Mouse (Mus musculus): ENCODE data around the gene Dhx35. TPM values are rescaled to one million over a fixed set of nuclear protein-coding genes. Genes with fewer than 3 reads are reported as not detected.
A peak's percentile ranks its signal among the peaks of the same experiment; 100 is the strongest.

Dhx35 gene
- polyA plus RNA-seq, 1 experiment: 16.8 TPM

DNA sequence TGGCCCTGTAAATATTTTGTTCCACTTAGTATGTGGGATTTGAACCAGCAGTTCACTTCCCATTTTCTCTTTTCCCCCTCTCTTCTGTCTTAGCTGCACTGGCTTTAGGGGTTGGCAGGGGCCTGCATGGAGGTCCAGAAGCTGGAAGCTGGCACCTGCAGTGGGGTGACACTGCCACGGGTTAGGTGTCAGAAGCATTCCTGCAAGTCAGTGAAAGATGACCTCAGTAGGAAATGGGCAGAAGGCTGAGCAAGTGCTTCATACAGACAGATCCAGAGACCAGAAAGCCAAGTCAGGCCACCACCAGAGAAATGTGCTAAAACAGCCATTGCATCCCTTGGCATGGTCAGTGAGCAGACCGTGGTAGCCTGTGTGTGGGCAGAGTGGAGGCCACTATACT is 66.5 kb downstream of the Dhx35 start:
- no peak overlapping the region for H3K4me3 ChIP-seq (replicated peaks; ENCODE audit: extremely low read depth, low read depth, low read length)
- DNase-seq: no peak
- no peaks in the 10 kb centered on the region for H3K4me1 ChIP-seq (ENCODE audit: control insufficient read depth, insufficient read depth, low read length)
- 78% methylated on average over 2 of the region's 2 CpGs for WGBS
- TF ChIP-seq CTCF (IDR thresholded peaks at IDR 0.05; ENCODE audit: insufficient read depth, low read length): no peak
- TF ChIP-seq POLR2A (IDR thresholded peaks at IDR 0.05; ENCODE audit: borderline replicate concordance, extremely low read depth, low read depth, low read length): no peak

DNA sequence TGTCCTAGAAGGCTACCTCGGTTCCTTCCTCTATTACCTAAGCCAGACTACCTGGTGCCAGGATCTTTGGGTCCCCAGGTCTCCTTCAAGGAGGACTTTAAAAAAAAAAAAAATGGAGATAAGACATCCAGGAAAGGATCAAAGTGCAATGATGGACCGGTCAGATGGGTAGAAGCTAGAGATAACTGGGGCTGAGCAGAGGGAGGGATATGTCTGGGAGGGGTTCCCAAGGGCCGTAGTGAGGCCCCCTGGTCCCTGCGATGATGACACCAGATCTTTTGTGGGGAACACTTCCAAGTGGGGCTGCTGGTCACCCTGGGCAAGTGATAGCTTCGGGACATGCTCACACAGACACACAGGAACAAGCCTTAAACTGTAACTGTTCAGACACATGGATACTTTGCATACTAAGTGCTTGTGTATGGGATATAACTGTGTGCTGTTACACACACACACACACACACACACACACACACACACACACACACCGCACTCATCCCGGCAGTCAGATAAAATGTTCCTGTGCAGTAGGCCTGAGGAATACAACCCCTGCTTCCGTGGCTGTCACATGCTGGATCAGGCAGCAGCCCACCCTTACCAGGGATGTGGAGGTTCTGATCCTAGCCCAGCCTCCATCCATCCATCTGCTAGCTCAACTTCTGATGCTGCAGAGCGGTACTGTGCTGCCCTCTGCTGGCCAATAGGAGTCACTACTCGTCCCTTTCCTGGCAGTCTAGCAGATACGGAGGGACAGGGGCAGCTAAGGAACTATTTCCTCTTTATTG is 68.9 kb downstream of the Dhx35 start:
- no peaks in the 10 kb centered on the region for H3K4me1 ChIP-seq (ENCODE audit: control insufficient read depth, insufficient read depth, low read length)
- WGBS: 48% methylated on average over 11 of the region's 11 CpGs
- no peak overlapping the region for H3K4me3 ChIP-seq (replicated peaks; ENCODE audit: extremely low read depth, low read depth, low read length)
- peak; percentile 42 for DNase-seq
- TF ChIP-seq CTCF (IDR thresholded peaks at IDR 0.05; ENCODE audit: insufficient read depth, low read length) (peak; percentile 96), POLR2A (IDR thresholded peaks at IDR 0.05; ENCODE audit: borderline replicate concordance, extremely low read depth, low read depth, low read length) (no peak)

DNA sequence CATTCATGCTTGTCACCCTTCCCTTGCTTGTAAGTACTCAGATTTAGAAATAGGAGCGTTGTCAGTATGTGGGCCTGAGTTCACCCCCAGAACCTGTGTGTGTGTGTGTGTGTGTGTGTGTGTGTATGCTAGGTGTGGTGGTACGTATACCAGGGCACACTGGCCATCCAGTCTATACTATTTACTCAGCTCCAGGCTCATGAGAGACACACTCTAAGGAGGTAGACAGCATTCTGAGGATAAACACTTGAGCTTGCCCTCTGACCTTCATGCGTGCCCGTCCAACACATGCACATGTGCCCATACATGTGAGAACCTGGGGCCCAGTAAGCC is 69.5 kb downstream of the Dhx35 start:
- no peak for DNase-seq
- 84% methylated on average over 4 of the region's 4 CpGs for WGBS
- H3K4me3 ChIP-seq (replicated peaks; ENCODE audit: extremely low read depth, low read depth, low read length): no peak overlapping the region

DNA sequence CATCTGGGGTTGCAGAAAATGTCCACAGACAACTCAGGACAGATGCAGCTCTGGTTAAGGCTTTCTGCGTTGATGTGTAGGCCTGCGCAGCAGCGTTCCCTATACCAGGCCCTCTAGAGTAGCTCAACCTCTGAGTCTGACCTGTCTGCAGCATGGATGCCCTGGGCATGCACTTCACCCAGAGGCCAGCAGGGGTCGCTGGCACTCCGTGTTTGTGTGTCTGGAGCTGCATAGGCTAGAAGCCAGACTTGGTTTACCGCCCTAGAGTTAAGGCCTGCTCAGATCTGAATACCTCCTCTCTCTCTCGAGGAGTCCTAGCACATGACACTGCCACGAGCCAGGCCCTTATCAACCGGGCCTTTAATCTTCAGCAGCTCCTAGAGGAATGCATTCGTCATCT is 70.8 kb downstream of the Dhx35 start:
- peak; percentile 70 for DNase-seq
- TF ChIP-seq CTCF (IDR thresholded peaks at IDR 0.05; ENCODE audit: insufficient read depth, low read length) (peak; percentile 92), POLR2A (IDR thresholded peaks at IDR 0.05; ENCODE audit: borderline replicate concordance, extremely low read depth, low read depth, low read length) (no peak)

More for the DNA sequence above, 69.5 kb downstream of the Dhx35 start:
- H3K4me1 ChIP-seq (ENCODE audit: control insufficient read depth, insufficient read depth, low read length): no peaks in the 10 kb centered on the region
- TF ChIP-seq POLR2A (IDR thresholded peaks at IDR 0.05; ENCODE audit: borderline replicate concordance, extremely low read depth, low read depth, low read length) (no peak), CTCF (IDR thresholded peaks at IDR 0.05; ENCODE audit: insufficient read depth, low read length) (no peak)

DNA sequence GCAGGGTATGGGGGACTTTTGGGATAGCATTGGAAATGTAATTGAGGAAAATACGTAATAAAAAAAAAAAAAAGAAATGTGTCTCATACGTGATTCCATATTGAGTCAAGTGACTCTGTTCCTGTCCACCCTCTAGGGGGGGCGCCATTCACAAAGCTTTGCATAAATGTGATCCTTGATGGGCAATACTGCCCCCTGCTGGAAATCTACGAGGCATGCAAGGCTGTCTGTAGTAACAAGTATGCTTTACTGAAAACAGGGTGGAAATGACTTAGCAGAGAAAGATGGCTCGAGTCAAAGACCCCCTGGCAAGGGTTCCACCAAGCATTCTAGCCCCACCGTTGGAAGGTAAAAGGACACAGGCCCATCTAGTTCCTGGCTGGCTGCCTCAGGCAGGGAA is 92.0 kb downstream of the Dhx35 start:
- TF ChIP-seq POLR2A (IDR thresholded peaks at IDR 0.05; ENCODE audit: borderline replicate concordance, extremely low read depth, low read depth, low read length) (no peak), CTCF (IDR thresholded peaks at IDR 0.05; ENCODE audit: insufficient read depth, low read length) (peak; percentile 28; the same call in 1 of the 2 replicates)

More for the DNA sequence above, 70.8 kb downstream of the Dhx35 start:
- H3K4me3 ChIP-seq (replicated peaks; ENCODE audit: extremely low read depth, low read depth, low read length): no peak overlapping the region
- H3K4me1 ChIP-seq (ENCODE audit: control insufficient read depth, insufficient read depth, low read length): no peaks in the 10 kb centered on the region
- 22% methylated on average over 10 of the region's 10 CpGs for WGBS

DNA sequence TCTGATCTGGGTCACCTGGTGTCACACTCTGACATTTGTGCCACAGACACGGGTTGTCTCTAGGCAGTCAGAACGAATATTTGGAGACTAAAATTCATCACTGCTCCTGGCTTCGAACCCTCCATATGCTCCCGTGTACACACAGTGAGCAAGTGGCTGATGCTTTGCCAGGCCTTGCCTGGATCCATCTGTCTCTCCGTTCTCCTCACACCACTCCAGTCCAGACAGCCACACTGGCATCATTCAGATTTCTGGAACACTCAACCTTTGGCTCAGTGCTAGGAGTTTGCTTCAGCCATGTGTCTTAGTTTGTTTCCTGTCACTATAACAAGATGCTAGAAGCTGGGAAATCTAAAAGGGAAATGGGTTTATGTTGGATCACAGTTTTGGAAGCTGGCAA is 93.9 kb downstream of the Dhx35 start:
- peaks cover 5% of the 10 kb centered on the region; the same call in 1 of the 2 replicates for H3K4me1 ChIP-seq (ENCODE audit: control insufficient read depth, insufficient read depth, low read length)
- TF ChIP-seq POLR2A (IDR thresholded peaks at IDR 0.05; ENCODE audit: borderline replicate concordance, extremely low read depth, low read depth, low read length) (no peak), CTCF (IDR thresholded peaks at IDR 0.05; ENCODE audit: insufficient read depth, low read length) (no peak)
- no peak overlapping the region for H3K4me3 ChIP-seq (replicated peaks; ENCODE audit: extremely low read depth, low read depth, low read length)
- DNase-seq: no peak
- WGBS: 75% methylated on average over 5 of the region's 5 CpGs

More for the DNA sequence above, 92.0 kb downstream of the Dhx35 start:
- no peaks in the 10 kb centered on the region for H3K4me1 ChIP-seq (ENCODE audit: control insufficient read depth, insufficient read depth, low read length)
- no peak overlapping the region for H3K4me3 ChIP-seq (replicated peaks; ENCODE audit: extremely low read depth, low read depth, low read length)
- 51% methylated on average over 6 of the region's 6 CpGs for WGBS
- no peak for DNase-seq

DNA sequence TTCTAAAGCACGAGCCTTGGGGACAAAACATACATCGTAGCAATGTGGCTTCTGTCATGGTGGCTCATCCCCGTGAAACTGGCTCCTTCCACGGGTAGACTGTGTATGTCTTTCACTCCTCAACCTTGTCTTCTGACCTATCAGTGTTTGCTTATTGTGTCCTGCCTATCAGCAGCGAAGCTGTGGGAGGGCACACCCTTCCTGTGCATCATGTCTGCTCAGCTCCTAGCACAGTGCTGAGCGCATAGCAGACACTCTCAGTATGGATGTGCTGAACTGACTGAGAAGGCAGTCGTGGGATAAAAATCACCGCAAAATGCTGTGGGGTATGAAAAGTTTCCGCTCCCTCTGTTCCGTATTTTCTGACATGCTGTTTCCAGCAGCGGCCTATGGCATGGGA is 94.6 kb downstream of the Dhx35 start:
- peaks cover 5% of the 10 kb centered on the region; the same call in 1 of the 2 replicates for H3K4me1 ChIP-seq (ENCODE audit: control insufficient read depth, insufficient read depth, low read length)
- DNase-seq: no peak
- TF ChIP-seq CTCF (IDR thresholded peaks at IDR 0.05; ENCODE audit: insufficient read depth, low read length) (no peak), POLR2A (IDR thresholded peaks at IDR 0.05; ENCODE audit: borderline replicate concordance, extremely low read depth, low read depth, low read length) (no peak)
- 46% methylated on average over 11 of the region's 11 CpGs for WGBS
- H3K4me3 ChIP-seq (replicated peaks; ENCODE audit: extremely low read depth, low read depth, low read length): no peak overlapping the region

DNA sequence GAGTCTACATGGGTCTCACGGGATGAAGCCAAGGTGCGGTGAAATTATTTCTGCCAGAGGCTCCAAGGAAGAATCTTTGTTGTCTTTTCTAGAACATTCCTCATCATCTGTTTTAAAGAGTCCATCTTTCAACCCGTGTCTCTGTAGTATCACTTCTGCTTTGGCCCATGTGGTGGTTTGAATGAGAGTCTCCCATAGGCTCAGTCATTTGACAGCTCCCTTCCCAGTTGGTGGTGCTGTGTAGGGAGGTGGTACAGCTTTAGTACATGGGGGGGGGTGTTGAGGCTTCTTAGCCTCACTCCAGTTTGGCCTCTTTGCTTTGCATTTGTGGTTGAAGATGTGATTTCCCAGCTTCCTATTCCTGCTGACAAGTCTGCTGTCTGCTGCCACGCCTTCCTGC is 96.7 kb downstream of the Dhx35 start:
- WGBS: 88% methylated on average over 4 of the region's 4 CpGs
- peaks cover 5% of the 10 kb centered on the region; the same call in 1 of the 2 replicates for H3K4me1 ChIP-seq (ENCODE audit: control insufficient read depth, insufficient read depth, low read length)
- TF ChIP-seq CTCF (IDR thresholded peaks at IDR 0.05; ENCODE audit: insufficient read depth, low read length): no peak
- no peak for TF ChIP-seq POLR2A (IDR thresholded peaks at IDR 0.05; ENCODE audit: borderline replicate concordance, extremely low read depth, low read depth, low read length)
- DNase-seq: no peak
- H3K4me3 ChIP-seq (replicated peaks; ENCODE audit: extremely low read depth, low read depth, low read length): no peak overlapping the region

DNA sequence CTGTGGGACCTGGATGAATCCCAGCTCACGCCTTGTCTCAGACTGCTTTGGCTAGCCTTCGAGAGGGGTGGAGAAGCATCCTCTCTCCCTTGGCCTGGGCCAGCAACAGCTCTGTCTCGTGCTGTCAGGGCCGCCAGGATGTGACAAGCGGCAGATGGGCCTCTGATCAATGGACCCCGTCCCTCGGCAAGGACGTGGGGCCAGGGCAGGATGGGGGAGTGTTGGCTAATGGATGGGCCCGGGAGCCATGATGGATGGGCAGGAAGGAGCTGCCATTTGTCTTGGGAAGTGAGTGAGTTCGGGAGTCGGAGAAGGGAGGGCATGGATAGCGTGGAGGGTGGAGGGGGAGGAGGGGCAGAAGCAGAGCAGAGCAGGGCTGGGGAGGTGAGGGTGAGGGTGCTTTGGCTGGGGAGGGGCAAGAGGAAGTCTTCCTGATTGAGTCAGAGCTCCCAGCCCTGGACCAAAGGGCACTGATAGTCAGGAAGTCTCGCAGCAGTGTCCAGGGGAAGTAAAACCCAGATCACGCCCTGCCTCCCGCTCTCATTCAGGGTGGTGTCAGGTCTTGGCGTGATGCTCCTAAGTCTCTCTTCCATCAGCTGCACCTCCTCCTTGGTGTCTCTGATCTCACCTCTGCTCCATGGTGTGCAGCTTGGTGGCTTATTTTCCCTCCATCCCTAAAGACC is 98.7 kb downstream of the Dhx35 start:
- peaks cover 5% of the 10 kb centered on the region; the same call in 1 of the 2 replicates for H3K4me1 ChIP-seq (ENCODE audit: control insufficient read depth, insufficient read depth, low read length)
- no peak for DNase-seq
- no peak for TF ChIP-seq POLR2A (IDR thresholded peaks at IDR 0.05; ENCODE audit: borderline replicate concordance, extremely low read depth, low read depth, low read length)
- no peak for TF ChIP-seq CTCF (IDR thresholded peaks at IDR 0.05; ENCODE audit: insufficient read depth, low read length)
- H3K4me3 ChIP-seq (replicated peaks; ENCODE audit: extremely low read depth, low read depth, low read length): no peak overlapping the region
- WGBS: 16% methylated on average over 16 of the region's 16 CpGs

Data from lung, adult 2 months (tissue).